Mouse (Mus musculus): ENCODE results near the gene 4930507D05Rik. TPM values are rescaled to one million over a fixed set of nuclear protein-coding genes. Genes with fewer than 3 reads are reported as not detected.
A peak's percentile ranks its signal among the peaks of the same experiment; 100 is the strongest.

4930507D05Rik gene
- polyA plus RNA-seq (2012; rRNA removed) = not detected in 2 replicates

GRCm38 (mm10) chr10:62449364-62450279 lies at the start of gene 4930507D05Rik, which contains the start of gene Supv3l1:
TSS of gene 4930507D05Rik (plus strand) at chr10:62449489.
TSS of gene Supv3l1 (minus strand) at chr10:62449738.
- DNase-seq (ENCODE audit: low read depth in 1 of 2, low spot score in 2 of 2) = peak; percentile 82 to 85
- Histone ChIP-seq H3K4me1 (ENCODE audit: control insufficient read depth, insufficient read depth, insufficient read length) (peaks cover 3% of the 10 kb centered on the region; the same call in 1 of the 2 replicates), H3K27me3 (ENCODE audit: control insufficient read depth, insufficient read depth, low read length) (no peaks in the 10 kb centered on the region), H3K4me3 (ENCODE audit: extremely low read depth, insufficient read depth, insufficient read length) (peak within 1 kb of the TSS; percentile 94), H3K36me3 (ENCODE audit: control insufficient read depth, insufficient read depth, low read length) (peaks cover 10% of the 10 kb centered on the region), H3K27ac (ENCODE audit: insufficient read depth, low read length) (peak within 1 kb of the TSS; percentile 96)
- under 1% methylated on average over 73 of the region's 73 CpGs for WGBS
- TF ChIP-seq POLR2A (IDR thresholded peaks at IDR 0.05; ENCODE audit: low read depth, low read length) (peak; percentile 32; the same call in 1 of the 2 replicates), CTCF (IDR thresholded peaks at IDR 0.05; ENCODE audit: extremely low read depth, insufficient read depth, insufficient read length, insufficient replicate concordance) (no peak)

GRCm38 (mm10) chr10:62401641-62402111 lies 47.6 kb upstream of the 4930507D05Rik start:
- Histone ChIP-seq H3K27me3 (ENCODE audit: control insufficient read depth, insufficient read depth, low read length) (no peaks in the 10 kb centered on the region), H3K4me1 (ENCODE audit: control insufficient read depth, insufficient read depth, insufficient read length) (no peaks in the 10 kb centered on the region), H3K4me3 (ENCODE audit: extremely low read depth, insufficient read depth, insufficient read length) (no peak overlapping the region), H3K27ac (ENCODE audit: insufficient read depth, low read length) (no peak overlapping the region), H3K36me3 (ENCODE audit: control insufficient read depth, insufficient read depth, low read length) (no peaks in the 10 kb centered on the region)
- DNase-seq (ENCODE audit: low read depth in 1 of 2, low spot score in 2 of 2) = no peak
- 89% methylated on average over 19 of the region's 19 CpGs for WGBS
- TF ChIP-seq POLR2A (IDR thresholded peaks at IDR 0.05; ENCODE audit: low read depth, low read length) (no peak), CTCF (IDR thresholded peaks at IDR 0.05; ENCODE audit: extremely low read depth, insufficient read depth, insufficient read length, insufficient replicate concordance) (no peak)

- WGBS = 65% methylated on average over 14 of the region's 14 CpGs
- Histone ChIP-seq H3K4me3 (ENCODE audit: extremely low read depth, insufficient read depth, insufficient read length) (no peak overlapping the region), H3K27me3 (ENCODE audit: control insufficient read depth, insufficient read depth, low read length) (no peaks in the 10 kb centered on the region), H3K27ac (ENCODE audit: insufficient read depth, low read length) (no peak overlapping the region), H3K36me3 (ENCODE audit: control insufficient read depth, insufficient read depth, low read length) (no peaks in the 10 kb centered on the region), H3K4me1 (ENCODE audit: control insufficient read depth, insufficient read depth, insufficient read length) (no peaks in the 10 kb centered on the region)
- TF ChIP-seq POLR2A (IDR thresholded peaks at IDR 0.05; ENCODE audit: low read depth, low read length) = no peak
- no peak for TF ChIP-seq CTCF (IDR thresholded peaks at IDR 0.05; ENCODE audit: extremely low read depth, insufficient read depth, insufficient read length, insufficient replicate concordance)
- DNase-seq (ENCODE audit: low read depth in 1 of 2, low spot score in 2 of 2) = no peak
Measured at GRCm38 (mm10) chr10:62404901-62405300, 44.4 kb upstream of the 4930507D05Rik start.

GRCm38 (mm10) chr10:62410943-62411342 lies 38.3 kb upstream of the 4930507D05Rik start:
- Histone ChIP-seq H3K27me3 (ENCODE audit: control insufficient read depth, insufficient read depth, low read length) (no peaks in the 10 kb centered on the region), H3K27ac (ENCODE audit: insufficient read depth, low read length) (no peak overlapping the region), H3K4me1 (ENCODE audit: control insufficient read depth, insufficient read depth, insufficient read length) (no peaks in the 10 kb centered on the region), H3K36me3 (ENCODE audit: control insufficient read depth, insufficient read depth, low read length) (no peaks in the 10 kb centered on the region), H3K4me3 (ENCODE audit: extremely low read depth, insufficient read depth, insufficient read length) (no peak overlapping the region)
- 6% methylated on average over 5 of the region's 5 CpGs for WGBS
- TF ChIP-seq CTCF (IDR thresholded peaks at IDR 0.05; ENCODE audit: extremely low read depth, insufficient read depth, insufficient read length, insufficient replicate concordance) = peak; percentile 83; the same call in 1 of the 2 replicates
- TF ChIP-seq POLR2A (IDR thresholded peaks at IDR 0.05; ENCODE audit: low read depth, low read length) = no peak
- DNase-seq (ENCODE audit: low read depth in 1 of 2, low spot score in 2 of 2) = peak; percentile 9 to 55

- WGBS = 72% methylated on average over 19 of the region's 19 CpGs
- no peak for TF ChIP-seq CTCF (IDR thresholded peaks at IDR 0.05; ENCODE audit: extremely low read depth, insufficient read depth, insufficient read length, insufficient replicate concordance)
- no peak for TF ChIP-seq POLR2A (IDR thresholded peaks at IDR 0.05; ENCODE audit: low read depth, low read length)
Measured at GRCm38 (mm10) chr10:62411431-62412410, 37.6 kb upstream of the 4930507D05Rik start.

GRCm38 (mm10) chr10:62412906-62413605 lies 36.2 kb upstream of the 4930507D05Rik start:
- TF ChIP-seq POLR2A (IDR thresholded peaks at IDR 0.05; ENCODE audit: low read depth, low read length) (no peak), CTCF (IDR thresholded peaks at IDR 0.05; ENCODE audit: extremely low read depth, insufficient read depth, insufficient read length, insufficient replicate concordance) (no peak)
- H3K27ac ChIP-seq (ENCODE audit: insufficient read depth, low read length) = no peak overlapping the region
- H3K36me3 ChIP-seq (ENCODE audit: control insufficient read depth, insufficient read depth, low read length) = no peaks in the 10 kb centered on the region
- no peaks in the 10 kb centered on the region for H3K4me1 ChIP-seq (ENCODE audit: control insufficient read depth, insufficient read depth, insufficient read length)
- no peak overlapping the region for H3K4me3 ChIP-seq (ENCODE audit: extremely low read depth, insufficient read depth, insufficient read length)
- no peaks in the 10 kb centered on the region for H3K27me3 ChIP-seq (ENCODE audit: control insufficient read depth, insufficient read depth, low read length)
- no peak for DNase-seq (ENCODE audit: low read depth in 1 of 2, low spot score in 2 of 2)
- WGBS = 49% methylated on average over 8 of the region's 8 CpGs

More at GRCm38 (mm10) chr10:62411431-62412410, 37.6 kb upstream of the 4930507D05Rik start:
- no peak overlapping the region for H3K27ac ChIP-seq (ENCODE audit: insufficient read depth, low read length)
- H3K4me3 ChIP-seq (ENCODE audit: extremely low read depth, insufficient read depth, insufficient read length) = no peak overlapping the region
- no peaks in the 10 kb centered on the region for H3K27me3 ChIP-seq (ENCODE audit: control insufficient read depth, insufficient read depth, low read length)
- H3K36me3 ChIP-seq (ENCODE audit: control insufficient read depth, insufficient read depth, low read length) = no peaks in the 10 kb centered on the region
- no peak for DNase-seq (ENCODE audit: low read depth in 1 of 2, low spot score in 2 of 2)
- H3K4me1 ChIP-seq (ENCODE audit: control insufficient read depth, insufficient read depth, insufficient read length) = no peaks in the 10 kb centered on the region
